Mouse (Mus musculus): ENCODE results near the gene Rnf121. TPM values are rescaled to one million over a fixed set of nuclear protein-coding genes. Genes with fewer than 3 reads are reported as not detected.

Rnf121 gene
- total and polyA plus RNA-seq, 3 experiments = 10.3 to 24.8 (median 20.4) TPM

DNA sequence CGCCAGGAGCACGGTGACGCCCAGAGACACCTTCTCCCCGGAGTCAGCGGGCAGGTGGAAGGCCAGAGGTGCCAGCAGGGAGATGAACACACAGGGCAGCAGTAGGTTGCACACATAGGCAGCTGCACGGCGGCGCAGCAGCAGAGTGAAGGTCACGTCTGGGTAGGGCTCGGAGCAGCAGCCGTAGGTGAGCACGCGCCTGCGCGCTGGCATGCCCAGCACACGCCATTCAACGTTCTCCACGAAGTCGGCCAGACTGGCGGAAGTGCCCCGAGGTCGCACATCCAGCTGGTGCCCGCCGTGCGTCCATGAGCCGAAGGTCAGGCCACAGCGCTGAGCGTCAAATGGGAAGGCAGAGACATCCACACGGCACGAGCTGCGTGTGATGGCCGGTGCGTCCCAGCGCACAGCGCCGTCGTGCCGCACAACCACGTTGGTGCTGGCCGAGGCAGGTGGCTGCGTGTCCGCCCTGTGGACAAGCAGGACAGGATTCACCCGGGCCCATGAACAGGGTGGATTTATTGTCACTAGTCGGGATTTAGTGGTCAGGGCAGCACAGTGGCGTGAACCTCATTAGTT lies 48.0 kb upstream of the Rnf121 start:
- DNase-seq (ENCODE audit: extremely low read depth) = no peak
- H3K9ac ChIP-seq (ENCODE audit: insufficient read depth, low read depth) = no peak overlapping the region
- peaks cover 0 to 3% of the 10 kb centered on the region in 2 experiments for H3K36me3 ChIP-seq (replicated peaks in 1 of 2; ENCODE audit: control insufficient read depth in 1 of 2, insufficient read depth in 1 of 2, low read length in 1 of 2)
- peaks cover 2 to 21% of the 10 kb centered on the region in 2 experiments; a peak in 3 of 4 replicates for H3K4me1 ChIP-seq (ENCODE audit: control insufficient read depth in 1 of 2, insufficient read depth in 2 of 2)
- H3K27me3 ChIP-seq (replicated peaks) = no peaks in the 10 kb centered on the region
- dilution Hi-C loops (cut with MboI; ENCODE audit: extremely low pct_ligation_motif_present, extremely low pct_unique_long_range_greater_than_20kb, low sequenced_read_pairs) (no loop called here), in situ Hi-C loops (cut with MboI; ENCODE audit: low pct_ligation_motif_present, low pct_unique_long_range_greater_than_20kb, low sequenced_read_pairs) (no loop called here)
- H3K4me2 ChIP-seq (ENCODE audit: insufficient read depth, low read depth, poor library complexity, severe bottlenecking) = no peak overlapping the region
- H3K4me3 ChIP-seq (replicated peaks in 1 of 3; ENCODE audit: low read depth in 2 of 3, low read length in 2 of 3, poor library complexity in 1 of 3) = no peak overlapping the region
- no peaks in the 10 kb centered on the region for H3K79me2 ChIP-seq (replicated peaks; ENCODE audit: control insufficient read depth, extremely low read depth, insufficient read depth, poor library complexity, severe bottlenecking)
- no peak overlapping the region for H3K27ac ChIP-seq (ENCODE audit: insufficient read depth, low read depth)
- TF ChIP-seq IRF4 (IDR thresholded peaks at IDR 0.05; ENCODE audit: low read depth, low read length) (no peak), BHLHE40 (IDR thresholded peaks at IDR 0.05; ENCODE audit: low read depth, low read length) (no peak), TCF12 (IDR thresholded peaks at IDR 0.05; ENCODE audit: low read depth, low read length) (no peak), RCOR1 (conservative IDR thresholded peaks at IDR 0.05; ENCODE audit: low read depth, low read length) (no peak), SIN3A (IDR thresholded peaks at IDR 0.05; ENCODE audit: low read length) (no peak)
- H3K9me3 ChIP-seq (replicated peaks; ENCODE audit: low read length) = no peaks in the 10 kb centered on the region

GRCm38 (mm10) chr7:102109746-102110145 lies 44.5 kb upstream of the Rnf121 start:
- Histone ChIP-seq H3K27me3 (replicated peaks) (no peaks in the 10 kb centered on the region), H3K9ac (ENCODE audit: insufficient read depth, low read depth) (no peak overlapping the region), H3K79me2 (replicated peaks; ENCODE audit: control insufficient read depth, extremely low read depth, insufficient read depth, poor library complexity, severe bottlenecking) (no peaks in the 10 kb centered on the region), H3K27ac (ENCODE audit: insufficient read depth, low read depth) (no peak overlapping the region), H3K4me3 (replicated peaks in 1 of 3; ENCODE audit: low read depth in 2 of 3, low read length in 2 of 3, poor library complexity in 1 of 3) (no peak overlapping the region), H3K4me2 (ENCODE audit: insufficient read depth, low read depth, poor library complexity, severe bottlenecking) (no peak overlapping the region), H3K4me1 (ENCODE audit: control insufficient read depth in 1 of 2, insufficient read depth in 2 of 2) (peaks cover 2 to 5% of the 10 kb centered on the region in 2 experiments; a peak in 1 of 4 replicates), H3K36me3 (replicated peaks in 1 of 2; ENCODE audit: control insufficient read depth in 1 of 2, insufficient read depth in 1 of 2, low read length in 1 of 2) (no peaks in the 10 kb centered on the region), H3K9me3 (replicated peaks; ENCODE audit: low read length) (no peaks in the 10 kb centered on the region)
- TF ChIP-seq HCFC1 (IDR thresholded peaks at IDR 0.05; ENCODE audit: low read depth, low read length) = no peak
- TF ChIP-seq ZC3H11A (IDR thresholded peaks at IDR 0.05; ENCODE audit: low read depth, low read length) = no peak
- TF ChIP-seq E2F4 (IDR thresholded peaks at IDR 0.05; ENCODE audit: insufficient replicate concordance, low read depth, low read length) = no peak
- no peak for TF ChIP-seq MAX (IDR thresholded peaks at IDR 0.05; ENCODE audit: low read length)
- TF ChIP-seq JUN (IDR thresholded peaks at IDR 0.05; ENCODE audit: insufficient read depth, low read depth, low read length) = no peak
- no peak for TF ChIP-seq NELFE (IDR thresholded peaks at IDR 0.05; ENCODE audit: low read depth, low read length)
- no peak for TF ChIP-seq MAZ (IDR thresholded peaks at IDR 0.05; ENCODE audit: low read depth, low read length)
- no peak for TF ChIP-seq EP300 (IDR thresholded peaks at IDR 0.05; ENCODE audit: low read length)
- no peak for TF ChIP-seq NRF1 (IDR thresholded peaks at IDR 0.05; ENCODE audit: low read depth, low read length)
- no peak for TF ChIP-seq RAD21 (IDR thresholded peaks at IDR 0.05; ENCODE audit: low read depth, low read length)
- TF ChIP-seq GABPA (IDR thresholded peaks at IDR 0.05; ENCODE audit: insufficient replicate concordance, low read depth, low read length) = no peak
- no peak for TF ChIP-seq ELF1 (IDR thresholded peaks at IDR 0.05; ENCODE audit: low read depth, low read length)
- DNase-seq (ENCODE audit: extremely low read depth) = no peak
- in situ Hi-C loops (cut with MboI; ENCODE audit: low pct_ligation_motif_present, low pct_unique_long_range_greater_than_20kb, low sequenced_read_pairs) = no loop called here
- dilution Hi-C loops (cut with MboI; ENCODE audit: extremely low pct_ligation_motif_present, extremely low pct_unique_long_range_greater_than_20kb, low sequenced_read_pairs) = no loop called here
